8 mouse cellular contexts compared by ENCODE assay signal in the genomic region with DNA sequence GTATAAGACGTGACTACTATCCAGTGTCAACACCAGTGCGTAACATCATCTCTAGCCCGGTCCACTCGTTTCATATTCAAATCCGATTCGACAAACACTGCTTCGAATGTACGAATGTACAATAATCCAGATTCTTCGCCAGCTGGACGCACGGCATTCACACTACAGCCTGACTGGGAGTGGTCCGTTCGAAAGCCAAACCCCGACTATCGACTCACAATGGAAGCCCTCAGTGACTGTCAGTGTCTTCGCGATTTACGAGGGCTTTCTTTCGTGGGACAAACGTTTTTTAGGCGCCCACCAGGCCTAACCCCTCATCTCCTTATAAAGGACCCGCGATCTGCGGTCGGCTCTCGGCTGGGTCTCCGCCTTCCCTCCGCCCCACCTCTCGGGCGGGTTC. TPM values are rescaled to one million over a fixed set of nuclear protein-coding genes. Genes with fewer than 3 reads are reported as not detected.
DNase-seq lines count a peak whose midpoint lies in the region; ATAC-seq and TF ChIP-seq lines count a peak whose summit lies in the region.

No protein-coding gene starts in this region.

- H3K4me1 ChIP-seq in thymus, adult 2 months (replicated peaks; ENCODE audit: control insufficient read depth, insufficient read depth, low read length), result peaks cover 9% of the 10 kb centered on the region
- 0 out of 2 replicates have a peak, but pooled peaks cover 4% of the 10 kb centered on the region for H3K4me1 ChIP-seq in limb, embryonic 11.5 days (ENCODE audit: control insufficient read depth, insufficient read depth, low read length)
- H3K4me1 ChIP-seq in neural tube, embryonic 14.5 days (ENCODE audit: control insufficient read depth, insufficient read depth, low read length), result peaks cover 18% of the 10 kb centered on the region; the same call in 1 of the 2 replicates

- no peaks in the 10 kb centered on the region for H3K36me3 ChIP-seq in thymus, adult 2 months (ENCODE audit: control insufficient read depth, insufficient read depth, low read length)
- no peaks in the 10 kb centered on the region for H3K36me3 ChIP-seq in limb, embryonic 11.5 days (ENCODE audit: control insufficient read depth, insufficient read depth, low read length)
- peaks cover 5% of the 10 kb centered on the region; the same call in 1 of the 2 replicates for H3K36me3 ChIP-seq in neural tube, embryonic 14.5 days (ENCODE audit: control insufficient read depth, insufficient read depth, low read length)

- H3K9ac ChIP-seq in limb, embryonic 11.5 days (ENCODE audit: low read length), result peak overlapping the region; percentile 77
- H3K9ac ChIP-seq in neural tube, embryonic 14.5 days (replicated peaks; ENCODE audit: low read depth, low read length), result peak overlapping the region; percentile 68

- TF ChIP-seq POLR2A in thymus, adult 2 months (IDR thresholded peaks at IDR 0.05; ENCODE audit: control insufficient read depth, extremely low read depth, insufficient read depth, low read length, poor library complexity), result no peak

- intact Hi-C loops in gastrocnemius, adult 2 months (cut with DNase I), result no loop called here

- H3K27ac ChIP-seq in gastrocnemius, adult 2 months, result peak overlapping the region; percentile 78
- no peak overlapping the region for H3K27ac ChIP-seq in thymus, adult 2 months (ENCODE audit: control insufficient read depth, insufficient read depth, low read length)
- H3K27ac ChIP-seq in limb, embryonic 11.5 days (replicated peaks; ENCODE audit: low read depth, low read length), result no peak overlapping the region
- peak overlapping the region; percentile 83 for H3K27ac ChIP-seq in neural tube, embryonic 14.5 days (ENCODE audit: low read depth, low read length)

- DNase-seq in gastrocnemius, adult 2 months, result no peak
- no peak for DNase-seq in gastrocnemius, postnatal 10 days
- no peak for DNase-seq in thymus, adult 2 months
- no peak for DNase-seq in thymus, postnatal 0 days (ENCODE audit: low spot score)
- no peak for DNase-seq in limb, embryonic 11.5 days (ENCODE audit: low spot score)
- DNase-seq in urinary bladder, postnatal 25 days (ENCODE audit: low spot score), result no peak
- DNase-seq in kidney, adult 18-20 months, result no peak

- no peaks in the 10 kb centered on the region for H3K27me3 ChIP-seq in thymus, adult 2 months (ENCODE audit: control insufficient read depth, insufficient read depth, low read length)
- no peaks in the 10 kb centered on the region for H3K27me3 ChIP-seq in limb, embryonic 11.5 days (ENCODE audit: control insufficient read depth, insufficient read depth, low read length)
- H3K27me3 ChIP-seq in neural tube, embryonic 14.5 days (ENCODE audit: control insufficient read depth, insufficient read depth, low read length), result no peaks in the 10 kb centered on the region

- WGBS in thymus, adult 2 months, result 4% methylated on average over 30 of the region's 30 CpGs
- 6% methylated on average over 30 of the region's 30 CpGs for WGBS in limb, embryonic 11.5 days
- WGBS in neural tube, embryonic 14.5 days, result 1% methylated on average over 30 of the region's 30 CpGs

- TF ChIP-seq CTCF in gastrocnemius, adult 2 months (IDR thresholded peaks at IDR 0.05), result no peak
- TF ChIP-seq CTCF in thymus, adult 2 months (IDR thresholded peaks at IDR 0.05; ENCODE audit: borderline replicate concordance, control insufficient read depth, extremely low read depth, insufficient read depth, low read length, poor library complexity), result no peak

- ATAC-seq in limb, embryonic 11.5 days (ENCODE audit: insufficient number of reproducible peaks, low FRiP score, low TSS enrichment, low read depth), result peak; percentile 7; the same call in 1 of the 2 replicates
- no peak; the same call in 1 of the 2 replicates for ATAC-seq in neural tube, embryonic 14.5 days (ENCODE audit: low read depth)

- no peaks in the 10 kb centered on the region for H3K9me3 ChIP-seq in limb, embryonic 11.5 days (ENCODE audit: control insufficient read depth, low read length)
- H3K9me3 ChIP-seq in neural tube, embryonic 14.5 days (ENCODE audit: control insufficient read depth, low read length), result no peaks in the 10 kb centered on the region

- peak overlapping the region; percentile 95 for H3K4me3 ChIP-seq in gastrocnemius, adult 2 months
- peak overlapping the region; percentile 67 for H3K4me3 ChIP-seq in thymus, adult 2 months (ENCODE audit: control insufficient read depth, insufficient read depth, low read length)
- peak overlapping the region; percentile 81 for H3K4me3 ChIP-seq in limb, embryonic 11.5 days (ENCODE audit: low read depth, low read length)
- H3K4me3 ChIP-seq in neural tube, embryonic 14.5 days (ENCODE audit: low read depth, low read length), result peak overlapping the region; percentile 72

- peak overlapping the region; percentile 75 for H3K4me2 ChIP-seq in limb, embryonic 11.5 days (ENCODE audit: low read depth, severe bottlenecking)
- peak overlapping the region; percentile 66 for H3K4me2 ChIP-seq in neural tube, embryonic 14.5 days (ENCODE audit: low read depth, low read length)

RNA-seq across cellular contexts. Expression of gene Rabl2, which starts 0.4 kb away (rescaled TPM):
- 1 to 10 TPM; 2.3 to 2.7 TPM for total RNA-seq in gastrocnemius, adult 2 months (2021)
- total RNA-seq in gastrocnemius, postnatal 10 days (2021), result 1 to 10 TPM; 3.8 to 6.2 TPM
- 9.6 and 10.2 TPM in 2 replicates for polyA plus RNA-seq in thymus, adult 2 months (2012; rRNA removed)
- polyA plus RNA-seq in thymus, postnatal 0 days (2015; fragmentation: Nextera tagmentation; extraction: Ambion mirVana), result 13.0 and 15.7 TPM in 2 replicates
- polyA plus RNA-seq in limb, embryonic 11.5 days (2014; fragmentation: Nextera tagmentation; extraction: Ambion mirVana), result 66.9 and 70.3 TPM in 2 replicates
- 80.3 and 99.6 TPM in 2 replicates for polyA plus RNA-seq in neural tube, embryonic 14.5 days (2014; fragmentation: Nextera tagmentation; extraction: Ambion mirVana)

RNA-seq across cellular contexts. Expression of gene Acr, which starts 23.2 kb away (rescaled TPM):
- under 1 TPM in 1 of 2 experiments, not detected in 1; 0.23 TPM for total RNA-seq in gastrocnemius, adult 2 months (2021)
- under 1 TPM; 0.54 TPM for total RNA-seq in gastrocnemius, postnatal 10 days (2021)
- polyA plus RNA-seq in thymus, adult 2 months (2012; rRNA removed), result 0.15 and 0.16 TPM in 2 replicates
- polyA plus RNA-seq in thymus, postnatal 0 days (2015; fragmentation: Nextera tagmentation; extraction: Ambion mirVana), result not detected in 2 replicates
- polyA plus RNA-seq in limb, embryonic 11.5 days (2014; fragmentation: Nextera tagmentation; extraction: Ambion mirVana), result 0.17 TPM in 1 of 2 replicates, not detected in the other
- polyA plus RNA-seq in neural tube, embryonic 14.5 days (2014; fragmentation: Nextera tagmentation; extraction: Ambion mirVana), result 2.0 and 2.6 TPM in 2 replicates

Comparison
In these comparisons a context has a peak if more than half of its experiments do, and no peak if none do; other contexts are left out.
1. H3K27ac ChIP-seq: peak in gastrocnemius, adult 2 months (single experiment) and neural tube, embryonic 14.5 days (single experiment); none in thymus, adult 2 months (single experiment) and limb, embryonic 11.5 days (single experiment).
2. Peak in every context shown above with its lines, with median percentiles within 50 percentile points of each other: H3K4me3 ChIP-seq.